Comparison of ENCODE assay signal across 8 mouse cellular contexts in genomic region chr5:142619866-142620265, GRCm38 (mm10). TPM values are rescaled to one million over a fixed set of nuclear protein-coding genes. Genes with fewer than 3 reads are reported as not detected.
DNase-seq lines count a peak whose midpoint lies in the region; ATAC-seq and TF ChIP-seq lines count a peak whose summit lies in the region.

No protein-coding gene starts in this region.

- no peaks in the 10 kb centered on the region for H3K9me3 ChIP-seq in embryonic facial prominence, embryonic 11.5 days (replicated peaks; ENCODE audit: control insufficient read depth, low read length)
- H3K9me3 ChIP-seq in intestine, embryonic 15.5 days = no peaks in the 10 kb centered on the region
- no peaks in the 10 kb centered on the region for H3K9me3 ChIP-seq in lung, embryonic 14.5 days (ENCODE audit: low read depth, low read length)

- H3K4me3 ChIP-seq in embryonic facial prominence, embryonic 11.5 days (ENCODE audit: low read depth, low read length) = no peak overlapping the region
- H3K4me3 ChIP-seq in intestine, embryonic 15.5 days (replicated peaks) = no peak overlapping the region
- no peak overlapping the region for H3K4me3 ChIP-seq in lung, embryonic 14.5 days (ENCODE audit: low read depth, low read length)

- no peaks in the 10 kb centered on the region for H3K27me3 ChIP-seq in embryonic facial prominence, embryonic 11.5 days (ENCODE audit: control insufficient read depth, insufficient read depth, low read length)
- no peaks in the 10 kb centered on the region for H3K27me3 ChIP-seq in intestine, embryonic 15.5 days (replicated peaks)
- H3K27me3 ChIP-seq in lung, embryonic 14.5 days (ENCODE audit: insufficient read depth, low read length) = no peaks in the 10 kb centered on the region

- ATAC-seq in embryonic facial prominence, embryonic 11.5 days (replicated peaks; ENCODE audit: insufficient number of reproducible peaks, low FRiP score, low TSS enrichment, low read depth) = 0 out of 2 replicates have a peak, but pooled peaks have one; percentile 33
- 0 out of 2 replicates have a peak, but pooled peaks have one; percentile 43 for ATAC-seq in intestine, embryonic 15.5 days
- peak; percentile 47; the same call in 1 of the 2 replicates for ATAC-seq in lung, embryonic 14.5 days (ENCODE audit: insufficient read depth)

- H3K36me3 ChIP-seq in embryonic facial prominence, embryonic 11.5 days (replicated peaks; ENCODE audit: control insufficient read depth, insufficient read depth, low read depth, low read length) = no peaks in the 10 kb centered on the region
- H3K36me3 ChIP-seq in intestine, embryonic 15.5 days = no peaks in the 10 kb centered on the region
- no peaks in the 10 kb centered on the region for H3K36me3 ChIP-seq in lung, embryonic 14.5 days (ENCODE audit: insufficient read depth)

- H3K27ac ChIP-seq in embryonic facial prominence, embryonic 11.5 days (replicated peaks; ENCODE audit: low read depth, low read length) = no peak overlapping the region
- H3K27ac ChIP-seq in intestine, embryonic 15.5 days = no peak overlapping the region
- H3K27ac ChIP-seq in lung, embryonic 14.5 days (ENCODE audit: low read depth) = no peak overlapping the region

- H3K9ac ChIP-seq in embryonic facial prominence, embryonic 11.5 days (replicated peaks; ENCODE audit: low read length) = no peak overlapping the region
- no peak overlapping the region for H3K9ac ChIP-seq in intestine, embryonic 15.5 days
- no peak overlapping the region for H3K9ac ChIP-seq in lung, embryonic 14.5 days

- peak; percentile 76 for TF ChIP-seq CTCF in lung, embryonic 14.5 days (IDR thresholded peaks at IDR 0.05; ENCODE audit: low read depth)

- DNase-seq in ovary, postnatal 36 days (ENCODE audit: low spot score) = peak; percentile 57
- no peak for DNase-seq in ovary, adult 18-20 months (ENCODE audit: low spot score)
- DNase-seq in adrenal gland, adult 18-20 months (ENCODE audit: low spot score in 2 of 2) = peak; percentile 51 to 67
- DNase-seq in embryonic facial prominence, embryonic 11.5 days (ENCODE audit: low spot score) = peak; percentile 53
- peak; percentile 60 for DNase-seq in lung, embryonic 14.5 days
- DNase-seq in retina, postnatal 7 days (ENCODE audit: low read depth, low spot score) = peak; percentile 46
- no peak for DNase-seq in spleen, postnatal 14 days (ENCODE audit: low spot score in 2 of 2)

- no peak overlapping the region for H3K4me2 ChIP-seq in embryonic facial prominence, embryonic 11.5 days (ENCODE audit: low read depth, low read length)
- H3K4me2 ChIP-seq in intestine, embryonic 15.5 days (replicated peaks) = no peak overlapping the region
- no peak overlapping the region for H3K4me2 ChIP-seq in lung, embryonic 14.5 days

- H3K4me1 ChIP-seq in embryonic facial prominence, embryonic 11.5 days (ENCODE audit: control insufficient read depth, insufficient read depth, low read length) = no peaks in the 10 kb centered on the region
- no peaks in the 10 kb centered on the region for H3K4me1 ChIP-seq in intestine, embryonic 15.5 days (replicated peaks)
- H3K4me1 ChIP-seq in lung, embryonic 14.5 days (ENCODE audit: insufficient read depth) = no peaks in the 10 kb centered on the region

- 26% methylated on average over 5 of the region's 5 CpGs for WGBS in embryonic facial prominence, embryonic 11.5 days
- 14% methylated on average over 5 of the region's 5 CpGs for WGBS in intestine, embryonic 15.5 days
- WGBS in lung, embryonic 14.5 days = 16% methylated on average over 5 of the region's 5 CpGs

RNA-seq across cellular contexts. Expression of gene Wipi2, which starts 7.6 kb away (rescaled TPM):
- 100 to 1,000 TPM; 104 TPM for total RNA-seq in adrenal gland, adult 18-20 months (2021)
- 61.2 and 62.4 TPM in 2 replicates for polyA plus RNA-seq in embryonic facial prominence, embryonic 11.5 days (2014; fragmentation: Nextera tagmentation; extraction: Ambion mirVana)
- polyA plus RNA-seq in intestine, embryonic 15.5 days (2015; fragmentation: Nextera tagmentation; extraction: Ambion mirVana) = 37.5 and 37.8 TPM in 2 replicates
- polyA plus RNA-seq in lung, embryonic 14.5 days (2014; fragmentation: Nextera tagmentation; extraction: Ambion mirVana) = 47.7 and 53.0 TPM in 2 replicates

RNA-seq across cellular contexts. Expression of gene Mmd2, which starts 11.3 kb away (rescaled TPM):
- total RNA-seq in adrenal gland, adult 18-20 months (2021) = 10 to 100 TPM; 46.2 to 55.8 TPM
- polyA plus RNA-seq in embryonic facial prominence, embryonic 11.5 days (2014; fragmentation: Nextera tagmentation; extraction: Ambion mirVana) = 3.9 and 5.5 TPM in 2 replicates
- 1.7 and 2.0 TPM in 2 replicates for polyA plus RNA-seq in intestine, embryonic 15.5 days (2015; fragmentation: Nextera tagmentation; extraction: Ambion mirVana)
- polyA plus RNA-seq in lung, embryonic 14.5 days (2014; fragmentation: Nextera tagmentation; extraction: Ambion mirVana) = 0.11 TPM in 1 of 2 replicates, not detected in the other

Comparison
In these comparisons a context has a peak if more than half of its experiments do, and no peak if none do; other contexts are left out.
1. DNase-seq: peak in ovary, postnatal 36 days (single experiment), adrenal gland, adult 18-20 months (2 of 2), embryonic facial prominence, embryonic 11.5 days (single experiment), lung, embryonic 14.5 days (single experiment) and retina, postnatal 7 days (single experiment); none in ovary, adult 18-20 months (single experiment) and spleen, postnatal 14 days (0 of 2).
2. Peak in every context shown above with its lines, with median percentiles within 50 percentile points of each other: ATAC-seq.